Mouse (Mus musculus) lung, adult 2 months (tissue): ENCODE data around the gene Gm44790.

Experiments
- CTCF ChIP-seq: fragments of 200-500 bp; IDR thresholded peaks from 2 replicates; pipeline ENCODE4 v1.5.1; 2011; ENCODE audit warnings: mild to moderate bottlenecking, low read length, control low read depth; ENCODE audit not compliant: insufficient read depth
- POLR2A ChIP-seq: fragments of 200-500 bp; IDR thresholded peaks from 2 replicates; pipeline ENCODE4 v1.6.1; 2011; ENCODE audit warnings: low read depth, mild to moderate bottlenecking, control low read depth, low read length, borderline replicate concordance; ENCODE audit errors: extremely low read depth

GRCm38 (mm10) chr6:86481871-86482270, 55.4 kb downstream of the Gm44790 start:
- TF ChIP-seq CTCF (no peak), POLR2A (no peak)
